Mouse (Mus musculus) c-Kit-positive CD71-positive TER-119-positive erythroid progenitor cells, embryonic 14.5 days (primary cell): Measurements from ENCODE around the gene Bcl7b.

Experiments used
- DNase-seq: peaks from one replicate; pipeline ENCODE4 v3.0.0-alpha.2; 2013; ENCODE audit warnings: low spot score

Bcl7b gene

GRCm38 (mm10) chr5:135168063-135169062 is at the start of gene Bcl7b:
TSS of gene Bcl7b (plus strand) at chr5:135168283.
- peak; percentile 95 for DNase-seq

GRCm38 (mm10) chr5:135118589-135119081 is 49.4 kb upstream of the Bcl7b start:
- DNase-seq = peak; percentile 53

- DNase-seq = no peak
Measured at GRCm38 (mm10) chr5:135120753-135121152, 47.3 kb upstream of the Bcl7b start.

- no peak for DNase-seq
Measured at GRCm38 (mm10) chr5:135126121-135126520, 42.0 kb upstream of the Bcl7b start.

- DNase-seq = no peak
Measured at GRCm38 (mm10) chr5:135127669-135128068, 40.4 kb upstream of the Bcl7b start.

DNA sequence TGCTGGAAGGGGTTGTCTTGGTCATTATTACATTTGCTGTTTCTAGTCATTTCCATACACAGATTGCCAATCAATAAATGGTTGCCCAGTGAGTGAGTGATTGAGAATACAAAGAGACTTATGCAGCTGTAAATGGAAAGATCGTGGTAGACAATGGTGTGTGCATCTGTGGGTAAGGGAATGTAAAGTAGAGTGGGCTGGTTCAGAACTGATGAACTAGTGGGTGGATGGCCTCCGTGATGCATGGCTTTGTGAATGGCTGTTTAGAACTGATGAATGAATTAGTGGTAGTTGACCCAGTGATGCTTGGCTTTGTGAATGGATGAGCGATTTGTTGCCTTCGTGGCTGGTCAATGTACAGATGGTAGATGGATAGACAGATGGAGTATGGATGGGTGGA is 38.3 kb upstream of the Bcl7b start:
- no peak for DNase-seq

- peak; percentile 60 for DNase-seq
Measured at GRCm38 (mm10) chr5:135133736-135134405, 34.2 kb upstream of the Bcl7b start.

DNA sequence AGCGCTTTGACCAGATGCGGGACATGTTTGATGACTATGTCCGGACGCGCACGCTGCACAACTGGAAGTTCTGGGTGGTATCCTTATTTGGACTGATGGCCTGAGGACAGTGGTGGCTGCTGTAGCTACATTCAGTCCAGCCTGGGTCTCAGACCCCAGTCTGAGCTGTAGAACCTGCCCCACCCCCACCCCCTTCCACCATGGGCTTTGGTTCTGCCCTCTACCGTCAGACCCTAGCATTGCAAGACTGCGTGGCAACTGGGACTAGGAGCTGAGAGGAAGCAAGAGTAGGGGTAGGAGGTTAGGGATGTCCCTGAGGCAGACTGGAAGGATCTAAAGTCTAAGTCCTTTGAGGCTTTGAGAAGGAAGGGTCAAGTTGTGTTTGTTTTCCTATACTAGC is 33.5 kb upstream of the Bcl7b start:
- no peak for DNase-seq

GRCm38 (mm10) chr5:135139881-135140280 is 28.2 kb upstream of the Bcl7b start:
- no peak for DNase-seq

- DNase-seq = no peak
Measured at GRCm38 (mm10) chr5:135144469-135144868, 23.6 kb upstream of the Bcl7b start.

- no peak for DNase-seq
Measured at GRCm38 (mm10) chr5:135145532-135145931, 22.6 kb upstream of the Bcl7b start.

DNA sequence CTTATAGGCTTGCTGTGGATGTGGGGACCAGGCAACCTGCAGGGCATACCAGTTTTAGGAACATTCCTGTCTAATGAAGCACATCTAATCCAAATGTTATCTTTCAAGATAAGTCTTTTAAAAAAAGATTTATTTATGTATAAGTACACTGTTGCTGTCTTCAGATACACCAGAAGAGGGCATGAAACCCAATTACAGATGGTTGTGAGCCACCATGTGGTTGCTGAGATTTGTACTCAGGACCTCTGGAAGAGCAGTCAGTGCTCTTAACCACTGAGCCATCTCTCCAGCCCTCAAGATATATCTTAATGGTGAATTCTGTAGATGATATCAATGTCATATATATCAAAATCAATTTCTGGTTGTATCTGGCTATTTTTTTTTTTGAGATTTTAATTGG is 22.1 kb upstream of the Bcl7b start:
- no peak for DNase-seq

- no peak for DNase-seq
Measured at GRCm38 (mm10) chr5:135148715-135149052, 19.4 kb upstream of the Bcl7b start.

GRCm38 (mm10) chr5:135149053-135149819 is 18.8 kb upstream of the Bcl7b start, which contains the start of gene Tbl2:
TSS of gene Tbl2 (plus strand) at chr5:135149657.
- peak; percentile 99 for DNase-seq

DNA sequence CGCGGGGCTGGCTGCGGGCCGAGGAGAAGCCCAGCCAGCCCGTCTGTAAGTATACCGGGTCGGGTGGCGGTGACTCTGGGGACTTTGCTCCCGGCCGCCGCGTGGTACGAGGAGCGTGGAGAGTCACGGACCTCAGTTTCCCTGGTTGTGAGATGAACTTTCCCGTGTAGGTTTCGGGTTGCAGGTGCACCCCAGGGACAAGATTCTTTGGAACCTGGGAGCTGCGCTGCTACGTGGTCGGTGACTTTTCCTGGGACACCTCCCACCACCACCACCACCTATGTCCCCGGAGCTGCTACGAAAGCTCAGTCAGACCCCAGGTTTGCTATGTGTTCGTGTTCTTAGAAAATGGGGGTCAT is 18.3 kb upstream of the Bcl7b start:
- no peak for DNase-seq

DNA sequence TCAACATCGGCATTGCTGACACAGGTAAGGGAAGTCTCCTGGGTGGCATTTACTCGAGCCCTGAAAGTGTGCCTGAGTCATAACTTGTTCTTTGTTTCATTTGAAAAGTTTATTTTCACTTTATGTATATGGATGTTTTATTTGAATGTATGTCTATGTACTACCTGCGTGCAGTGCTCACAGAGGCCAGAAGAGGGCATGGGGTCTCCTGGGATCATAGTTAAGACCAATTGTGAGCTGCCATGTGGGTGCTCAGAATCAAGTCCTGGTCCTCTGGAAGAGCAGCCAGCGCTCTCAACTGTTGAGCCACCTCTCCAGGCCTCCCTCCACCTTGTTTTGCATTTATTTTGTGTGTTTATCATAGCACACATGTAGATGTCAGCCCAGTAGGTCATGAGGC is 11.6 kb upstream of the Bcl7b start:
- DNase-seq = no peak

- no peak for DNase-seq
Measured at GRCm38 (mm10) chr5:135161221-135161620, 6.9 kb upstream of the Bcl7b start.

DNA sequence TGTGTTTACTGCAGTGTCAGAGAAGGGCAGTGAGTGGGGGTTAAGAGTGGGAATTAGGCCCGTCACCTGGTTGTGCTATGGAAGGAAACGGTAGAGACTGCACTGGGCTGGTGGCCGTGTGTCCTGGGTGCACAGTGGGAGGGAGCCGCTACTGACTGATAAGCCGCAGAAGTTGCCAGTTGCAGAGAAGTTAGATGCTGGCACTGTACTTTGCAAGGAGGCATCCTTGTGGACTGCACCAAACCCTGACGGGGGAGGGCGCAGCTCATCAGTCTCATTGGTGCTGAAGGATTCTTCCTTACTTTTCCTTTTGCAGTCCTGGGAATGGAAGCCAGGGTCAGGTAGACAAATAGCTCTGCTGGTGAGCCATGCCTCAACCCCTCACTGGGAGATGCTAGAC is 6.4 kb upstream of the Bcl7b start:
- DNase-seq = no peak

DNA sequence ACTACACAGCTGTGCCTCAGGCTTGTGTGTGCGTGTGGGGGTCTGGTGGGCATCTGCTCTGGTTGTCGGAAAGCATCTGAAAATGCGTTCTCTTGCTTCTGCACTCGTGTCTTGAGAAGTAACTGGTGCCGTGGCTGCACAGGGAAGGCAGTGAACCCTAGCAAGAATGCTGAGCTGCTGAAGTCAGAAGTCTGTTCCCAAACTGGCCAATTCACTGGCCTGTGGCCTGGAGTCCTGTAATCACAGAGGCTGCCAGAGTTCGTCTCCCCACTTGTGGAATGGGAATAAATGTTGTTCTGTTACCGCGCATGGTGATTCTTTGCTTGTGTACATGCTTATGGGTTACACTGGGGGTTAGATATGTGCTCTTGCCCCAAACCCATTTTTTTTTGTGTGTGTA is 5.7 kb upstream of the Bcl7b start:
- no peak for DNase-seq

DNA sequence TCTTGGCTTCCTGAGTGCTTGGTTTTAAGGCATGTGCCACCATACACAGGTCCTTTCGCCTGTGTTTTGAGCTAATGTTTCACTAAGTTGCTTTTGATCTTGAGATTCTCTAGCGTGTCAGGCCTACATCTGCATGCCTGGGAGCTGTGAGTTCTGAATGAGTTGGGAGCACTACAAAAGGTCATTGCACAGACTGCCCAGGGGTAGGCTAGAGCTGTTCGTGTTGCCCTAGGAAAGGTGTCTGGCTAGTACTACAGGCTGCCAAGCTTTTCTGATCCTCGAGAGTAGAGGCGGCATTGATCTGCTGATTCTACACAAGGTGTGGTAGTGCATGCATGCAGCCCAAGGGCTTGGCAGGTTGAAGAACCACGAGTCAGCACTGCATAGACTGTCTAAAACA is 5.3 kb upstream of the Bcl7b start:
- DNase-seq = no peak

- no peak for DNase-seq
Measured at GRCm38 (mm10) chr5:135166909-135167308, 1.2 kb upstream of the Bcl7b start.

GRCm38 (mm10) chr5:135167469-135167868 is 614 bp upstream of the Bcl7b start:
- no peak for DNase-seq
